Mouse (Mus musculus): ENCODE measurements around the gene Trap1. TPM values are rescaled to one million over a fixed set of nuclear protein-coding genes. Genes with fewer than 3 reads are reported as not detected.

Trap1 gene
- total RNA-seq, 2 experiments from 2014 or later, result 70.7 to 74.7 TPM

GRCm38 (mm10) chr16:4014040-4014668, 63.5 kb downstream of the Trap1 start:
- TF ChIP-seq CTCF (IDR thresholded peaks at IDR 0.05), result no peak
- no peak overlapping the region for H3K4me3 ChIP-seq
- no peak for DNase-seq (ENCODE audit: extremely low spot score in 1 of 2, low spot score in 2 of 2)
- no peak overlapping the region for H3K27ac ChIP-seq
- intact Hi-C loops (cut with DNase I), result no loop called here

GRCm38 (mm10) chr16:4012882-4013570, 64.6 kb downstream of the Trap1 start:
- no peak for TF ChIP-seq CTCF (IDR thresholded peaks at IDR 0.05)
- Histone ChIP-seq H3K4me3 (no peak overlapping the region), H3K27ac (no peak overlapping the region)
- intact Hi-C loops (cut with DNase I), result no loop called here
- no peak for DNase-seq (ENCODE audit: extremely low spot score in 1 of 2, low spot score in 2 of 2)

DNA sequence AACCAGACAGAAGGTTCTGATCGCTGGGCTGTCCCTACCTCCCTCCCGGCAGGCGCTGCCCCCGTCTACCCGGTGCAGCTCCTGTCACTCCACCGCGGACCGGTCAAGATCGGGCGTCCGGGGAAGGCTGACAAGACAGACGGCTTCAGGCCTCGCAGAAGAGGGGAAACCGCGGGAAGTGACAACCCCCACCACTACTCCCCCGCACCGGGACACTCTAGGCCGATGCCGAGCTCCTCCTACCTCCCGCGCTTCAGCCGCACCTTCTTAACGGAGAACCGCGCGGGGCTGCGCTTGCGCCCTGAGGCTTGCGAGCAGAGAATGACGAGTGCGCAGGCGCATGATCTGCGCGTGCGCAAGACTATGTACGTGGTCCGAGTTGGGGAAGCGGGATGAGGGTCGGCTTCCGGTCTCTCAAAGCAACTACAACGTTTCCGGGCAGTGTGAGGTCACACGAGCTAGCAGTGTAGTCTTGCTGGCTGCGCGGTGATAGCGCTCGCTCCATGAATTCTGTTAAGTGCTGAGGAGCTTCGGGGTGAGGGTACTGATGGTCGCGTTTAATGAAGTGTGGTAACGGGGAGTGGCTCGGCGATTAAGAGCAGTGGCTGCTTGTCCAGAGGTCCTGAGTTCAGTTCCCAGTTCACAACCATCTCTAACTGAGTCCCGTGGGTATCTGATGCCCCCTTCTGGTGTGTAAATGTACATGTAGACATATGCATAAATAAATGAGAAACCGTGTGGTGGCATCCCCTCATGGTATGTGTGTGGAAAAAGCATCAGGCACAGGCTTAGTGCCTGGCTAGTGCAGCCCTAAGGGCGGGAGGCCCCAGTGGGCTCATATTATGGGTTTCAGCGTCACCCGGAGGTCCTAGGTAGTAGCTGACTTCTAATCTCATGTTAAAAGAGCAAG, 73.9 kb downstream of the Trap1 start, which contains the start of gene Slx4:
Gene Slx4, minus strand, starts transcription at position 282 of the 910 bp plus-strand sequence.
- intact Hi-C loops (cut with DNase I), result loop anchor here (5.0 to 10.0 kb wide), 2 partner anchors 96 to 259 kb away; partner anchors contain the start of genes 1700037C18Rik, Cluap1 and Zfp263
- DNase-seq (ENCODE audit: extremely low spot score in 1 of 2, low spot score in 2 of 2), result peak; percentile 96 to 97
- peak within 1 kb of the TSS; percentile 81 for H3K27ac ChIP-seq

More for the DNA sequence above, 73.9 kb downstream of the Trap1 start, which contains the start of gene Slx4:
- peak within 1 kb of the TSS; percentile 75 for H3K4me3 ChIP-seq
- peak; percentile 50 for TF ChIP-seq CTCF (IDR thresholded peaks at IDR 0.05)

Small RNAs within 50 kb of the gene (microRNA-seq; reads per million reads assigned to microRNA genes)
- gene Gm23413, result 0 reads per million in 2 experiments

Other genes starting within 250 kb of the Trap1 start
- gene Olfr15, start 246.9 kb downstream of the Trap1 start, total RNA-seq (2021), result not detected
- gene Zfp174, start 230.6 kb downstream of the Trap1 start, total RNA-seq (2021), result 1 to 10 TPM; 4.0 to 5.0 TPM
- 100 to 1,000 TPM; 107 to 119 TPM for gene Naa60, start 205.5 kb downstream of the Trap1 start, total RNA-seq (2021)
- 10 to 100 TPM; 26.4 to 28.9 TPM for gene Zfp597, start 193.3 kb downstream of the Trap1 start, total RNA-seq (2021)
- gene Gm20695, start 193.2 kb downstream of the Trap1 start, total RNA-seq (2021), result 1 to 10 TPM in 1 of 2 experiments, not detected in 1; 1.2 TPM
- gene 1700037C18Rik, start 169.1 kb downstream of the Trap1 start, total RNA-seq (2021), result 1 to 10 TPM; 5.4 to 8.2 TPM
- gene Cluap1, start 169.0 kb downstream of the Trap1 start, total RNA-seq (2021), result 10 to 100 TPM; 28.1 to 31.6 TPM
- 1 to 10 TPM; 2.5 to 2.8 TPM for gene Nlrc3, start 101.2 kb downstream of the Trap1 start, total RNA-seq (2021)
- 10 to 100 TPM; 50.4 to 54.7 TPM for gene Slx4, start 74.1 kb downstream of the Trap1 start, total RNA-seq (2021)
- gene Dnase1, start 40.9 kb downstream of the Trap1 start, total RNA-seq (2021), result not detected
- gene Crebbp, start 136.2 kb upstream of the Trap1 start, total RNA-seq (2021), result 10 to 100 TPM; 91.5 to 92.3 TPM

All from left cerebral cortex, adult 2 months (tissue).